Mouse (Mus musculus) myocyte (in vitro differentiated cells): ENCODE measurements at regions not wholly inside any gene's neighbourhood (a gene's known extent, or its start where the extent isn't known, plus 50 kb on each side); places are given as distances from the start of the nearest gene placed in this dataset.

Experiments used
- E2F4 ChIP-seq: IDR thresholded peaks from one replicate; pipeline ENCODE4 v1.6.1; 2011; ENCODE audit warnings: mild to moderate bottlenecking, control low read depth, moderate library complexity; ENCODE audit not compliant: insufficient read depth
- MAX ChIP-seq: IDR thresholded peaks from one replicate; pipeline ENCODE4 v1.6.1; 2011; ENCODE audit warnings: low read depth, mild to moderate bottlenecking, control low read depth
- MYOG ChIP-seq, 3 experiments: IDR thresholded peaks; one replicate each; pipeline ENCODE4 v1.6.1; 2011; ENCODE audit warnings: control low read depth in 2 of 3, low read depth in 2 of 3, mild to moderate bottlenecking in 2 of 3; ENCODE audit not compliant: insufficient read length in 2 of 3, control insufficient read depth in 1 of 3, insufficient read depth in 1 of 3
- POLR2A ChIP-seq: IDR thresholded peaks from one replicate; pipeline ENCODE4 v1.6.1; 2011; ENCODE audit warnings: low read depth, mild to moderate bottlenecking, control low read depth, moderate library complexity; ENCODE audit not compliant: insufficient read length
- POLR2AphosphoS2 ChIP-seq: IDR thresholded peaks from one replicate; pipeline ENCODE4 v1.6.1; 2011; ENCODE audit warnings: low read depth, control low read depth; ENCODE audit not compliant: insufficient read length
- REST ChIP-seq: IDR thresholded peaks from one replicate; pipeline ENCODE4 v1.6.1; 2011; ENCODE audit warnings: mild to moderate bottlenecking, control low read depth, moderate library complexity; ENCODE audit not compliant: insufficient read depth, insufficient read length
- SRF ChIP-seq: IDR thresholded peaks from one replicate; pipeline ENCODE4 v1.6.1; 2011; ENCODE audit warnings: low read depth; ENCODE audit not compliant: control insufficient read depth, insufficient read length
- TCF12 ChIP-seq: IDR thresholded peaks from one replicate; pipeline ENCODE4 v1.6.1; 2011; ENCODE audit warnings: mild to moderate bottlenecking, control low read depth; ENCODE audit not compliant: poor library complexity, insufficient read depth, severe bottlenecking
- TCF3 ChIP-seq: IDR thresholded peaks from one replicate; pipeline ENCODE4 v1.6.1; 2011; ENCODE audit warnings: low read depth, control low read depth; ENCODE audit not compliant: insufficient read length
- USF1 ChIP-seq: IDR thresholded peaks from one replicate; pipeline ENCODE4 v1.6.1; 2011; ENCODE audit warnings: low read depth, mild to moderate bottlenecking, control low read depth, moderate library complexity

DNA sequence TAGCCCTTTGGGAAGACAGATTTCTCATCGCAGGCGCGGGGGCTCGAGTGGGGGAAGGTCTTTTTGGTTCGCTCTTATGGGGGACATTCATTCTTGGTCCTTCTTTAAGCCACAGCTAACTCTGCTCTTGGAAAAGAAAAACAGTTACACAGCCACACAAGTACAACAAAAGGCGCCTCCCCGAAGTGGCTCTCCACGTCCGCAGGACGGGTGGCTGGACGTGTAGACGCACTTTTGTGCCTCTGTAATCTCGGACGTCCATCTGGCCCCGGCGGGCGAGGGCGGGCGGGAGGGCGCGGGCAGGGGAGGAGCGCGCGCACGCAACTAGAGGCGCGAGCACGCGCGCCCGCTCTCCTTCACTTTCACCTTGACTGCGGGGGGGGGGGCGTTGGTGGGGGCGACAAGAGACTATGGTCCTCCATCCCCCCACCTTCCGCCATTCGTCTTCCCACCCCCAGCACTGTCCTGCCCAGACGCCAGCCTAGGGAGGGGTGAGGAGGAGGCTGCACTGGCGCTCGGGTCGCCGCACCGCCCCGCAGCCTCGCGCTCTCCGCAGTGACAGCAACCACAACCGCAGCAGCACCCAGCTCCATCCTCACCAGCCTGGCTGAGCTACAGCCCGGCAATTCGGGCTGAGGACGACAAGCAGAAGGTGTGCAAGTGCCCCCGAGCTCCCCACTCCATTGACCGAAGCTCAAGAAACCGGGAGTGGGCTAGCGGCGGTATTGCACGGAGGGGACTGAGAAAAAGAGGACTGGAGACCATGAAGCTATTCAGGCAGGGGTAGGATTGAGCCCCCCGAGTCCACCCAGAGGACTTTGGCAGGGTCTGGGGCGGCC, 483.0 kb downstream of the Prss52 start:
- TF ChIP-seq POLR2A (no peak), E2F4 (no peak), TCF3 (no peak), TCF12 (no peak), MYOG (IDR thresholded peaks at IDR 0.05; ENCODE audit: control insufficient read depth in 1 of 3, insufficient read depth in 1 of 3, insufficient read length in 2 of 3, low read depth in 2 of 3) (no peak), REST (no peak), SRF (no peak), POLR2AphosphoS2 (no peak), MAX (no peak), USF1 (no peak)
